Mouse (Mus musculus) neural tube, embryonic 12.5 days (tissue): Measurements from ENCODE around the gene Hprt. TPM values are rescaled to one million over a fixed set of nuclear protein-coding genes. Genes with fewer than 3 reads are reported as not detected.

ENCODE experiments used
- ATAC-seq: fragments of 200-750 bp; cut with Nextera tagmentation; 2 replicates; pipeline ENCODE4 v1.8.0; 2017; ENCODE audit warnings: low read depth, mild to moderate bottlenecking, moderate TSS enrichment, moderate library complexity; ENCODE audit not compliant: low FRiP score
- H3K27ac ChIP-seq: fragments of 300-500 bp; sonication (generic); 2 replicates; pipeline ENCODE4 v1.5.1; 2016
- H3K27me3 ChIP-seq: fragments of 300-500 bp; sonication (generic); replicated peaks from 2 replicates; pipeline ENCODE4 v1.6.1; 2016; ENCODE audit warnings: mild to moderate bottlenecking
- H3K36me3 ChIP-seq: fragments of 300-500 bp; sonication (generic); 2 replicates; pipeline ENCODE4 v1.6.1; 2016; ENCODE audit warnings: mild to moderate bottlenecking
- H3K4me1 ChIP-seq: fragments of 300-500 bp; sonication (generic); 2 replicates; pipeline ENCODE4 v1.6.1; 2016
- H3K4me2 ChIP-seq: fragments of 300-500 bp; sonication (generic); replicated peaks from 2 replicates; pipeline ENCODE4 v1.6.1; 2016; ENCODE audit warnings: mild to moderate bottlenecking
- H3K4me3 ChIP-seq: fragments of 300-500 bp; sonication (generic); 2 replicates; pipeline ENCODE4 v1.5.1; 2016
- H3K9ac ChIP-seq: fragments of 300-500 bp; sonication (generic); 2 replicates; pipeline ENCODE4 v1.6.1; 2016; ENCODE audit warnings: mild to moderate bottlenecking
- H3K9me3 ChIP-seq: fragments of 300-500 bp; sonication (generic); 2 replicates; pipeline ENCODE4 v1.6.1; 2016; ENCODE audit warnings: mild to moderate bottlenecking
- WGBS: fragments of 180-500 bp; shearing (Covaris S2); methylation state at CpG from one replicate; pipeline ENCODE4 v1.1.7; 2016; 5-methylcytosine and 5-hydroxymethylcytosine counted together
- microRNA counts: library from miRNA; unstranded; fragments of <30 nt; microRNA quantifications from one replicate; lab custom pipeline; 2017
- microRNA-seq: library from miRNA; unstranded; fragments of <30 nt; microRNA quantifications from one replicate; pipeline ENCODE4, GENCODE M21; 2017
- polyA plus RNA-seq: library from polyadenylated mRNA; unstranded; fragments of >200 nt; fragmentation: Nextera tagmentation; extraction: Ambion mirVana; gene quantifications from 2 replicates; pipeline ENCODE4 v1.2.1, GENCODE M21; 2016

The Hprt gene
- polyA plus RNA-seq, 1 experiment from 2014 or later = 76.7 TPM

DNA sequence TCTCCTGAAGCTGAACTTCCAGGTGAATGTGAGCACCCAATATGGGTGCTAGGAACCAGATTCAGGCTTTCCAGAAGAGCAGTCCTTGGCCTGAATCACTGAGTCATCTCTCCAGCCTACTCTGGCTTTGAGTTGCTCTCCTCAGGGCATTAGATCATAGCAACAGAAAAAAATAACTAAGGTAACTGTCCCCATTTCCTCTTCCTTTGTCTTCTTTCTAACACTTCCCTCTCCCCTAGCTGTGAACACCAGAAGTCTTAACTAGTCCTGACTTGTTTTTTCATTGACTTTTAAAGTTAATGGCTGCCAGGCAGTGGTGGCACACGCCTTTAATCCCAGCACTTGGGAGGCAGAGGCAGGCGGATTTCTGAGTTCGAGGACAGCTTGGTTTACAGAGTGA is 76.5 kb downstream of the Hprt start:
- Histone ChIP-seq H3K27ac (no peak overlapping the region), H3K9ac (no peak overlapping the region), H3K36me3 (no peaks in the 10 kb centered on the region), H3K9me3 (no peaks in the 10 kb centered on the region), H3K4me2 (no peak overlapping the region), H3K4me1 (no peaks in the 10 kb centered on the region), H3K27me3 (no peaks in the 10 kb centered on the region), H3K4me3 (no peak overlapping the region)
- no peak for ATAC-seq
- WGBS = 86% methylated on average over 3 of the region's 3 CpGs

MicroRNA genes within 50 kb of the gene (microRNA counts, 519-probe panel; counts per million panel counts)
- microRNA mmu-miR-322 (lab: Ali Mortazavi, UCI) (6,531 counts per million, percentile 93 among the panel's probes with 10 or more counts), microRNA mmu-miR-351 (lab: Ali Mortazavi, UCI) (342 counts per million, percentile 67 among the panel's probes with 10 or more counts), microRNA mmu-miR-450a-3p (lab: Ali Mortazavi, UCI) (342 counts per million, percentile 67 among the panel's probes with 10 or more counts), microRNA mmu-miR-450a-5p (lab: Ali Mortazavi, UCI) (4,274 counts per million, percentile 78 among the panel's probes with 10 or more counts), microRNA mmu-miR-450b-3p (lab: Ali Mortazavi, UCI) (342 counts per million, percentile 67 among the panel's probes with 10 or more counts), microRNA mmu-miR-450b-5p (lab: Ali Mortazavi, UCI) (342 counts per million, percentile 67 among the panel's probes with 10 or more counts), microRNA mmu-miR-503 (lab: Ali Mortazavi, UCI) (342 counts per million, percentile 67 among the panel's probes with 10 or more counts), microRNA mmu-miR-542-3p (lab: Ali Mortazavi, UCI) (342 counts per million, percentile 67 among the panel's probes with 10 or more counts), microRNA mmu-miR-542-5p (lab: Ali Mortazavi, UCI) (2,359 counts per million, percentile 70 among the panel's probes with 10 or more counts)

Small RNAs within 50 kb of the gene (microRNA-seq; reads per million reads assigned to microRNA genes)
- 12,040 reads per million, percentile 97 among the genes with 10 or more reads in this experiment for gene Mir322
- gene Mir351 = 2,394 reads per million, percentile 85 among the genes with 10 or more reads in this experiment
- gene Mir450-1 = 9.8 reads per million, percentile 22 among the genes with 10 or more reads in this experiment
- 3.3 reads per million, percentile 9 among the genes with 10 or more reads in this experiment for gene Mir450-2
- 54.6 reads per million, percentile 44 among the genes with 10 or more reads in this experiment for gene Mir450b
- gene Mir503 = 374 reads per million, percentile 69 among the genes with 10 or more reads in this experiment
- gene Mir542 = 247 reads per million, percentile 62 among the genes with 10 or more reads in this experiment

Other genes starting within 250 kb of the Hprt start
- 4.1 and 4.4 TPM in 2 replicates for gene Ccdc160, start 196.9 kb upstream of the Hprt start, polyA plus RNA-seq
- 90.3 and 95.4 TPM in 2 replicates for gene Phf6, start 75.9 kb upstream of the Hprt start, polyA plus RNA-seq